Mouse (Mus musculus) liver, embryonic 18 days (tissue): ENCODE data around the gene Gm14698. TPM values are rescaled to one million over a fixed set of nuclear protein-coding genes. Genes with fewer than 3 reads are reported as not detected.

Experiments
- polyA plus RNA-seq: library from polyadenylated mRNA; depleted of rRNA; stranded (reverse); fragments of >200 nt; gene quantifications from 2 replicates; pipeline ENCODE4 v1.2.3, GENCODE M21; 2012; rRNA removed

Gm14698 gene
- polyA plus RNA-seq = 0.08 and 0.10 TPM in 2 replicates

GRCm38 (mm10) chrX:68821059-68821458 is at the start of gene Gm14698:
Gm14698 (plus strand) TSS chrX:68821093.

Other genes starting within 250 kb of the Gm14698 start
- 13.8 and 14.1 TPM in 2 replicates for gene Fmr1, start 142.6 kb upstream of the Gm14698 start, polyA plus RNA-seq
- 0.08 and 0.58 TPM in 2 replicates for gene Fmr1nb, start 59.3 kb upstream of the Gm14698 start, polyA plus RNA-seq
- gene Gm6812, start 72.0 kb downstream of the Gm14698 start, polyA plus RNA-seq = not detected in 2 replicates